Mouse (Mus musculus): ENCODE data around the gene Sox5. TPM values are rescaled to one million over a fixed set of nuclear protein-coding genes. Genes with fewer than 3 reads are reported as not detected.

The Sox5 gene
- polyA plus RNA-seq, 1 experiment: 2.5 TPM

DNA sequence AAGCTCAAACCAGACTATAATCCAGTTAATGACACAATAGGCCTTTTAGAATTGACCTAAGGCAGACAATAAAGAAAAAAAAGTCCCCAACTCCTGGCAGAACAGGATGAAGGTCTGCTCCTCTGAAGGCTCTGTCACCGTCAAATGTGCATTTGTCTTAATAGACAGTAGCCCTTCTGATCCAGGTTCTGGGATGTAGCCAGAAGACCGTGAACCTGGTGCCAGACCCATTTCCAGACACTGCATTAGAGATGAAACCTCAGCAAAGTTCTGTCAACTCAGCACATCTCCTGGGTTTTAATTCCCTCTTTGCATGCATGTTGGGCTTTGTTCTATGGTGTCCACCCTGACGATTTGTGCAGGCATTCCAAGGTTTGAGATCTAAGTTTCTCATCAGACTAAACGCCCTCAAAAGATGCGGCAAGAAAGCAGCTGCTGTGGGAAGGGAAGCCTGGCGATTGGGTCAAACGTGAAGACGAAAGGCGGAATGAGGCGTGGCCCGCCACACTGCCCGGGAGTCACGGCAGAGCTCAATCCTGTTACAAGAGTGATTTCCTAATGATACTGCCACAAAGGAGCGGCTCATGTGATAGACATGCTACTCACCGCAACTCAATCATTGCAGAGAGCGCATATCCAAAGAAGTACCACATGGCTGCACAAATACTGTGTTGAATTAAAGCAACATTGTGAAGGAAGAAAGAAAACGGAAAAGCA is 394.1 kb downstream of the Sox5 start:
- Histone ChIP-seq H3K27me3 (ENCODE audit: control insufficient read depth, insufficient read depth, low read length) (no peaks in the 10 kb centered on the region), H3K27ac (ENCODE audit: insufficient read depth, low read length) (no peak overlapping the region), H3K4me1 (ENCODE audit: control insufficient read depth, insufficient read depth, insufficient read length) (no peaks in the 10 kb centered on the region), H3K36me3 (ENCODE audit: control insufficient read depth, insufficient read depth, low read length) (no peaks in the 10 kb centered on the region), H3K4me3 (ENCODE audit: extremely low read depth, insufficient read depth, insufficient read length) (no peak overlapping the region)
- 91% methylated on average over 17 of the region's 17 CpGs for WGBS
- DNase-seq (ENCODE audit: low read depth in 1 of 2, low spot score in 2 of 2): no peak
- TF ChIP-seq CTCF (IDR thresholded peaks at IDR 0.05; ENCODE audit: extremely low read depth, insufficient read depth, insufficient read length, insufficient replicate concordance): no peak
- no peak for TF ChIP-seq POLR2A (IDR thresholded peaks at IDR 0.05; ENCODE audit: low read depth, low read length)

GRCm38 (mm10) chr6:144380641-144381040 is 401.1 kb downstream of the Sox5 start:
- no peak overlapping the region for H3K4me3 ChIP-seq (ENCODE audit: extremely low read depth, insufficient read depth, insufficient read length)
- DNase-seq (ENCODE audit: low read depth in 1 of 2, low spot score in 2 of 2): no peak
- TF ChIP-seq POLR2A (IDR thresholded peaks at IDR 0.05; ENCODE audit: low read depth, low read length) (no peak), CTCF (IDR thresholded peaks at IDR 0.05; ENCODE audit: extremely low read depth, insufficient read depth, insufficient read length, insufficient replicate concordance) (no peak)

GRCm38 (mm10) chr6:144380171-144380570 is 401.6 kb downstream of the Sox5 start:
- H3K4me1 ChIP-seq (ENCODE audit: control insufficient read depth, insufficient read depth, insufficient read length): no peaks in the 10 kb centered on the region
- H3K36me3 ChIP-seq (ENCODE audit: control insufficient read depth, insufficient read depth, low read length): no peaks in the 10 kb centered on the region
- TF ChIP-seq POLR2A (IDR thresholded peaks at IDR 0.05; ENCODE audit: low read depth, low read length): no peak
- TF ChIP-seq CTCF (IDR thresholded peaks at IDR 0.05; ENCODE audit: extremely low read depth, insufficient read depth, insufficient read length, insufficient replicate concordance): no peak
- no peak overlapping the region for H3K4me3 ChIP-seq (ENCODE audit: extremely low read depth, insufficient read depth, insufficient read length)
- DNase-seq (ENCODE audit: low read depth in 1 of 2, low spot score in 2 of 2): no peak
- 89% methylated on average over 15 of the region's 15 CpGs for WGBS
- H3K27me3 ChIP-seq (ENCODE audit: control insufficient read depth, insufficient read depth, low read length): no peaks in the 10 kb centered on the region
- no peak overlapping the region for H3K27ac ChIP-seq (ENCODE audit: insufficient read depth, low read length)

More at GRCm38 (mm10) chr6:144380641-144381040, 401.1 kb downstream of the Sox5 start:
- H3K4me1 ChIP-seq (ENCODE audit: control insufficient read depth, insufficient read depth, insufficient read length): no peaks in the 10 kb centered on the region
- no peaks in the 10 kb centered on the region for H3K36me3 ChIP-seq (ENCODE audit: control insufficient read depth, insufficient read depth, low read length)
- H3K27me3 ChIP-seq (ENCODE audit: control insufficient read depth, insufficient read depth, low read length): no peaks in the 10 kb centered on the region
- 93% methylated on average over 6 of the region's 6 CpGs for WGBS
- H3K27ac ChIP-seq (ENCODE audit: insufficient read depth, low read length): no peak overlapping the region

DNA sequence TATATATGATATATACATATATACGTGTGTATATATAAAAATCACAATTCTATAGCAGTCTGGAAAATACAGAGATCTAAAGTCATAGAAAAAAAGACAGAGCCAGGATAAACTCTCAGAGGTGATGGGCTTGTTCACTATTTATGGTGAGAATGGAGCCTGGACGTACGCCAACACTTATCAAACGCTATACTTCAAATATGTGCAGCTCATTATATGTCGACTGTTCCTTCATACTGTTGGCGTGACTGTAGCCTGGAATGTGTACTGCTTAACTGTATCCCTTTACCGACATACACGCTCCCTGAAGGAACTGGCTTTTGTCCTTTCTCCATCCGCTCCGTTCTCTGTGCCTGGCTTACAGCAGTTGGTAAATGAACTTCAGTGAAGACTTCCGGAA is 407.0 kb downstream of the Sox5 start:
- 95% methylated on average over 11 of the region's 11 CpGs for WGBS
- Histone ChIP-seq H3K36me3 (ENCODE audit: control insufficient read depth, insufficient read depth, low read length) (no peaks in the 10 kb centered on the region), H3K4me1 (ENCODE audit: control insufficient read depth, insufficient read depth, insufficient read length) (no peaks in the 10 kb centered on the region), H3K27ac (ENCODE audit: insufficient read depth, low read length) (no peak overlapping the region), H3K4me3 (ENCODE audit: extremely low read depth, insufficient read depth, insufficient read length) (no peak overlapping the region), H3K27me3 (ENCODE audit: control insufficient read depth, insufficient read depth, low read length) (no peaks in the 10 kb centered on the region)
- no peak for DNase-seq (ENCODE audit: low read depth in 1 of 2, low spot score in 2 of 2)
- TF ChIP-seq CTCF (IDR thresholded peaks at IDR 0.05; ENCODE audit: extremely low read depth, insufficient read depth, insufficient read length, insufficient replicate concordance) (no peak), POLR2A (IDR thresholded peaks at IDR 0.05; ENCODE audit: low read depth, low read length) (no peak)

DNA sequence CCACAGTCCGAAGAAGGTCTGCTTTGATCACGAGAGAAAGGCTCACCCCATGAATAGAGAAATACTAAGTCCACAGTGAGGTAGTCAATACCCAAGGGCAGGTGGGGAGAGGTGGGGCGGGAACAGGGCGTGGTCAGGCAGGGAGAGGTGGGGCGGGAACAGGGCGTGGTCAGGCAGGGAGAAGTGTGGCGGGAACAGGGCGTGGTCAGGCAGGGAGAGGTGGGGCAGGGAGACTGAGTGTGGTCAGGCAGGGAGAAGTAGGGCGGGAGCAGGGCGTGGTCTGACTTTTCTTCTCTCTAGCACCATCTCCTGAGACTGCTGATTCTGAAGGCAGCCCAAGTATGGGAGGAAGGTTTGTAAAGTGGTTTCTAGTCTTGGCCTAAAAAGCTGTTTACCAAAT is 411.1 kb downstream of the Sox5 start:
- no peaks in the 10 kb centered on the region for H3K4me1 ChIP-seq (ENCODE audit: control insufficient read depth, insufficient read depth, insufficient read length)
- no peak for TF ChIP-seq POLR2A (IDR thresholded peaks at IDR 0.05; ENCODE audit: low read depth, low read length)
- TF ChIP-seq CTCF (IDR thresholded peaks at IDR 0.05; ENCODE audit: extremely low read depth, insufficient read depth, insufficient read length, insufficient replicate concordance): no peak
- no peak overlapping the region for H3K27ac ChIP-seq (ENCODE audit: insufficient read depth, low read length)
- 80% methylated on average over 10 of the region's 10 CpGs for WGBS
- no peaks in the 10 kb centered on the region for H3K36me3 ChIP-seq (ENCODE audit: control insufficient read depth, insufficient read depth, low read length)
- DNase-seq (ENCODE audit: low read depth in 1 of 2, low spot score in 2 of 2): no peak
- H3K27me3 ChIP-seq (ENCODE audit: control insufficient read depth, insufficient read depth, low read length): no peaks in the 10 kb centered on the region
- no peak overlapping the region for H3K4me3 ChIP-seq (ENCODE audit: extremely low read depth, insufficient read depth, insufficient read length)

DNA sequence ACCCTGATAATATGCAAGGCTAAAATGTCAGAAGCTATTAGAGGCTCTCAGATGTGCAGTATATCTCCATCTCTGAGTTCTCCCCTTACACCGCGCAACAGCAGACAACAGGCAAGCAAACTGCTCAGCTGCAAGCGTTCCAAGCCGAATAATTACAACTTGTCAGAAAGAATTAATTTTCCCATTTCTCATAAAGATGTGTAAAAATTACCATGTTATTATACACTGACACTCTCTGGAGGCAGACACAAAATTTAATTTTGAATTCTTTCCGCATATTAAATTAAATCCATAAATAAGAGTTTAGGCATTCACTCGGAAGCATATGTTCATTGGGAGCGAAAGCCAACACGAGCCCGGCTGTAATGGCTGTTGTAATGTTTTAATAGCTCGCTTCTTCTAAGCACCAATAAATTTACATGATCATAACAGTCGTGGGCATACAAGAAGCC is 414.1 kb downstream of the Sox5 start:
- Histone ChIP-seq H3K4me1 (ENCODE audit: control insufficient read depth, insufficient read depth, insufficient read length) (no peaks in the 10 kb centered on the region), H3K4me3 (ENCODE audit: extremely low read depth, insufficient read depth, insufficient read length) (no peak overlapping the region), H3K27ac (ENCODE audit: insufficient read depth, low read length) (no peak overlapping the region), H3K27me3 (ENCODE audit: control insufficient read depth, insufficient read depth, low read length) (no peaks in the 10 kb centered on the region), H3K36me3 (ENCODE audit: control insufficient read depth, insufficient read depth, low read length) (no peaks in the 10 kb centered on the region)
- WGBS: 93% methylated on average over 11 of the region's 11 CpGs
- no peak for DNase-seq (ENCODE audit: low read depth in 1 of 2, low spot score in 2 of 2)
- TF ChIP-seq CTCF (IDR thresholded peaks at IDR 0.05; ENCODE audit: extremely low read depth, insufficient read depth, insufficient read length, insufficient replicate concordance) (no peak), POLR2A (IDR thresholded peaks at IDR 0.05; ENCODE audit: low read depth, low read length) (no peak)

Measured in spleen, adult 2 months (tissue).